Mouse (Mus musculus) intestine, embryonic 14.5 days (tissue): ENCODE measurements around the gene Emp3. TPM values are rescaled to one million over a fixed set of nuclear protein-coding genes. Genes with fewer than 3 reads are reported as not detected.
"Not testable (repeated sequence)": the region's sequence is repeated elsewhere in the genome, so short reads cannot be mapped to it uniquely, and the experiment has no call there.

Experiments used
- ATAC-seq: fragments of 200-750 bp; cut with Nextera tagmentation; replicated peaks from 2 replicates; pipeline ENCODE4 v1.8.0; 2017; ENCODE audit warnings: low read depth, moderate number of reproducible peaks, moderate TSS enrichment, moderate library complexity; ENCODE audit not compliant: low FRiP score, low TSS enrichment
- DNase-seq: peaks from one replicate; pipeline ENCODE4 v3.0.0-alpha.2; 2018; ENCODE audit warnings: low spot score
- H3K27ac ChIP-seq: fragments of 300-500 bp; sonication (generic); 2 replicates; pipeline ENCODE4 v1.5.1; 2014; ENCODE audit warnings: low read depth, mild to moderate bottlenecking, control low read depth
- H3K27me3 ChIP-seq: fragments of 300-500 bp; sonication (generic); replicated peaks from 2 replicates; pipeline ENCODE4 v1.6.1; 2014; ENCODE audit warnings: low read length, control low read depth; ENCODE audit not compliant: control insufficient read depth, insufficient read depth
- H3K36me3 ChIP-seq: fragments of 300-500 bp; sonication (generic); 2 replicates; pipeline ENCODE4 v1.6.1; 2014; ENCODE audit warnings: low read length, control low read depth; ENCODE audit not compliant: control insufficient read depth, insufficient read depth
- H3K4me1 ChIP-seq: fragments of 300-500 bp; sonication (generic); replicated peaks from 2 replicates; pipeline ENCODE4 v1.6.1; 2014; ENCODE audit warnings: low read length, control low read depth, mixed read lengths; ENCODE audit not compliant: control insufficient read depth, insufficient read depth
- H3K4me2 ChIP-seq: fragments of 300-500 bp; sonication (generic); 2 replicates; pipeline ENCODE4 v1.6.1; 2014; ENCODE audit warnings: low read length
- H3K4me3 ChIP-seq: fragments of 300-500 bp; sonication (generic); 2 replicates; pipeline ENCODE4 v1.5.1; 2014; ENCODE audit warnings: low read depth, low read length, control low read depth, mixed read lengths
- H3K9ac ChIP-seq: fragments of 300-500 bp; sonication (generic); 2 replicates; pipeline ENCODE4 v1.6.1; 2014; ENCODE audit warnings: mild to moderate bottlenecking, low read length
- H3K9me3 ChIP-seq: fragments of 300-500 bp; sonication (generic); 2 replicates; pipeline ENCODE4 v1.6.1; 2016; ENCODE audit warnings: low read length, control low read depth; ENCODE audit not compliant: control insufficient read depth
- WGBS: fragments of 180-500 bp; shearing (Covaris S2); extraction: QIAGEN DNeasy Blood & Tissue Kit; methylation state at CpG from one replicate; pipeline ENCODE4 v1.1.7; 2014; 5-methylcytosine and 5-hydroxymethylcytosine counted together
- polyA plus RNA-seq: library from polyadenylated mRNA; unstranded; fragments of >200 nt; fragmentation: Nextera tagmentation; extraction: Ambion mirVana; gene quantifications from 2 replicates; pipeline ENCODE4 v1.2.1, GENCODE M21; 2014

Gene Emp3
- polyA plus RNA-seq, 1 experiment from 2014 or later: 204 TPM

GRCm38 (mm10) chr7:45887246-45887645 is 34.0 kb downstream of the Emp3 start:
- DNase-seq (no peak), ATAC-seq (no peak)
- Histone ChIP-seq H3K9me3 (no peaks in the 10 kb centered on the region), H3K36me3 (peaks cover 33% of the 10 kb centered on the region), H3K4me3 (no peak overlapping the region), H3K4me1 (no peaks in the 10 kb centered on the region), H3K9ac (no peak overlapping the region), H3K4me2 (no peak overlapping the region), H3K27ac (no peak overlapping the region), H3K27me3 (no peaks in the 10 kb centered on the region)
- WGBS: 39% methylated on average over 3 of the region's 3 CpGs

DNA sequence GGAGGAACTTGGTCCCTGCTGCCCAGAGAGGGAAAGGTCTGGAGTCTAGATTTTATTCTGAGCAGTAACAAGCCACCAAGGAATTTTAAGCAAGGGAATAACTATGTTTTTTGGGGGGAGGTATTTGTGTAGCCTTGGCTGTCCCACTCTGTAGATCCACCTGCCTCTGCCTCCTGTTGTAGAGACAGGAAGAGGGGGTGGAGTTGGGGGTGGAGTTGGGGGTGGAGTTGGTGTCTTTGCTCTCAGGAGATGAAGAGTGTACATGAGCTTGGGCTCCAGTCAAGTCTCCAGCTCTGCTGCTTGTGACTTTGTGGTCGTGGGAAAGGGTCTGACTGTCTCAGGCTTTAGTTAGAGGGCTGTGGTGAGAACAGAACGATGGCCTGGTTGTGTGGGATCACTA is 40.2 kb downstream of the Emp3 start:
- ATAC-seq (no peak), DNase-seq (no peak)
- Histone ChIP-seq H3K27me3 (no peaks in the 10 kb centered on the region), H3K4me3 (no peak overlapping the region), H3K36me3 (peaks cover 92% of the 10 kb centered on the region), H3K27ac (no peak overlapping the region), H3K9ac (no peak overlapping the region), H3K4me1 (no peaks in the 10 kb centered on the region), H3K4me2 (no peak overlapping the region), H3K9me3 (0 out of 2 replicates have a peak, but pooled peaks cover 2% of the 10 kb centered on the region)
- WGBS: 92% methylated on average over 2 of the region's 2 CpGs

DNA sequence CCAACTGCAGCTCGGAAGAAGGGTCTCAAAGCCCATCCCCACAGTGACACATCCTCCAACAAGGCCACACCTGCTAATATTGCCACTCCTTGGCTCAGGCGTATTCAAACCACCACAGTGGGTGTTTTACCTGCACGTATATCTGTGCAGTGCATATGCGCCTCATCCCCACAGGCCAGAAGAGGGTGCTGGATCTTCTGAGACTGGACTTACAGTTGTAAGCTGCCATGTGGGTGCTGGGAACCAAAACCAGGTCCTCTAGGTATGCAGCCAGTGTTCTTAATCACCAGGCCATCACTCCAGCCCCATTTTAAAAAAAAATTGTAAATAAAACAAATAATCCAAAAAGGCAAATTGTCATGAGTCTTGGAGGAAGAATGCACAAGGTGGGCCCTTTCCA is 40.7 kb downstream of the Emp3 start:
- DNase-seq: no peak
- H3K4me1 ChIP-seq: no peaks in the 10 kb centered on the region
- 0 out of 2 replicates have a peak, but pooled peaks cover 2% of the 10 kb centered on the region for H3K9me3 ChIP-seq
- no peaks in the 10 kb centered on the region for H3K27me3 ChIP-seq
- H3K36me3 ChIP-seq: peaks cover 96% of the 10 kb centered on the region
- H3K9ac ChIP-seq: no peak overlapping the region
- no peak for ATAC-seq
- no peak overlapping the region for H3K4me3 ChIP-seq
- H3K27ac ChIP-seq: no peak overlapping the region
- H3K4me2 ChIP-seq: no peak overlapping the region
- WGBS: 94% methylated on average over 4 of the region's 4 CpGs

DNA sequence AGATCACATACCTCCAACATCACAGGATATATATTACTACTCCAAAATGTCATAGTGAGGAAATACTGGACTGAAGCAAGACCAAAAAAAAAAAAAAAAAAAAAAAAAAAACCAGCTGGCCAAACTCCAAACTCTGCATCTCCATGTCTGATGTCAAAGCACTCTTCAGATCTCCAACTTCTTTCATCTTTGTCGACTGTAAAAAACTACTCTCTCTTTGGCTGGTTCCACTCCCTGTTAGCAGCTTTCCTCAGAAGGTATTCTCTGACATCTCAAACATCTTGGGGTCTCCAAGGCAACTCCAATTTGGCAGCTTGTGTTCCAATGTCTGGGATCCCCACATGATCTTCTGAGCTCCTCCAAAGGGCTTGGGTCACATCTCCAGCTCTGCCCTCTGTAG is 42.9 kb downstream of the Emp3 start, which contains the start of gene Grin2d:
Gene Grin2d (minus strand): TSS at position 101 of the 400 bp plus-strand sequence.
- ATAC-seq: not testable (repeated sequence)
- WGBS: 93% methylated on average over 1 of the region's 1 CpGs

GRCm38 (mm10) chr7:45876895-45877294 is 44.3 kb downstream of the Emp3 start:
- H3K9me3 ChIP-seq: 0 out of 2 replicates have a peak, but pooled peaks cover 2% of the 10 kb centered on the region
- 93% methylated on average over 7 of the region's 7 CpGs for WGBS
- no peak overlapping the region for H3K9ac ChIP-seq
- H3K4me3 ChIP-seq: no peak overlapping the region
- peaks cover 11% of the 10 kb centered on the region for H3K4me1 ChIP-seq
- H3K4me2 ChIP-seq: no peak overlapping the region
- DNase-seq (no peak), ATAC-seq (no peak)
- no peak overlapping the region for H3K27ac ChIP-seq
- no peaks in the 10 kb centered on the region for H3K27me3 ChIP-seq
- H3K36me3 ChIP-seq: peaks cover 70% of the 10 kb centered on the region

More for the DNA sequence above, 42.9 kb downstream of the Emp3 start, which contains the start of gene Grin2d:
- not testable (repeated sequence) for DNase-seq, H3K4me2 ChIP-seq, H3K27ac ChIP-seq, H3K4me3 ChIP-seq, H3K9me3 ChIP-seq, H3K9ac ChIP-seq, H3K27me3 ChIP-seq
- H3K4me1 ChIP-seq: peaks cover 11% of the 10 kb centered on the region
- H3K36me3 ChIP-seq: peaks cover 83% of the 10 kb centered on the region

GRCm38 (mm10) chr7:45873061-45873947 is 47.9 kb downstream of the Emp3 start:
- 2% methylated on average over 28 of the region's 28 CpGs for WGBS
- peaks cover 36% of the 10 kb centered on the region for H3K36me3 ChIP-seq
- H3K27me3 ChIP-seq: peaks cover 34% of the 10 kb centered on the region
- DNase-seq (peak; percentile 79), ATAC-seq (peak; percentile 57)
- H3K9me3 ChIP-seq: no peaks in the 10 kb centered on the region
- peak overlapping the region; percentile 82 for H3K9ac ChIP-seq
- H3K4me3 ChIP-seq: peak overlapping the region; percentile 75
- peak overlapping the region; percentile 81 for H3K27ac ChIP-seq
- peak overlapping the region; percentile 92 for H3K4me2 ChIP-seq
- peaks cover 27% of the 10 kb centered on the region for H3K4me1 ChIP-seq

DNA sequence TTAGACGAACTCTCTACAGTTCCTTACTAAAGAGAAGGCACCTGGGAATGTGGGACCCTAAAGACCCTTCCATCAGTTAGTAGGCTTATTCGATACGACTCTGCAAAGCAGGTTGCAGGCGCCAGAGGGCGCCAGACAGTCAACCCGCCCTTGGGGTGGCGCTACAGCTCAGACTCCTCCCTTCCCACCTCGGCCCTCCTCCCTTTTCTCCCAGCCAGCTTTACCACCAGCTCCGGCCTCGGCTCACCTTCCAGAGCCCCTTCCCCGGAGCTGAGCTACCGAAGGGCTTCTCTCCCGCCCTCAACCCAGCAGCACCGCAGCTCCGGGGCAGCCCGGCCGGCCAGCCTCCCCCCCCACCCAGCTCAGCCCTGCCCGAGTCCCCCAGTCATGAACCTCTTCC is 48.6 kb downstream of the Emp3 start, which contains the start of gene Kdelr1:
Gene Kdelr1 (plus strand): TSS at position 149 of the 400 bp plus-strand sequence.
- Histone ChIP-seq H3K27ac (peak within 1 kb of the TSS; percentile 81), H3K9me3 (no peaks in the 10 kb centered on the region), H3K27me3 (peaks cover 39% of the 10 kb centered on the region), H3K36me3 (peaks cover 31% of the 10 kb centered on the region), H3K4me3 (peak within 1 kb of the TSS; percentile 75), H3K4me2 (peak within 1 kb of the TSS; percentile 92), H3K9ac (peak within 1 kb of the TSS; percentile 82), H3K4me1 (peaks cover 34% of the 10 kb centered on the region)
- ATAC-seq (peak; percentile 71), DNase-seq (peak; percentile 94)
- under 1% methylated on average over 18 of the region's 18 CpGs for WGBS

GRCm38 (mm10) chr7:45870282-45871058 is 50.7 kb downstream of the Emp3 start:
- Histone ChIP-seq H3K36me3 (peaks cover 9% of the 10 kb centered on the region), H3K4me2 (peak overlapping the region; percentile 42), H3K27me3 (peaks cover 45% of the 10 kb centered on the region), H3K9me3 (no peaks in the 10 kb centered on the region), H3K4me3 (peak overlapping the region; percentile 22), H3K9ac (peak overlapping the region; percentile 14), H3K27ac (no peak overlapping the region), H3K4me1 (peaks cover 44% of the 10 kb centered on the region)
- WGBS: 3% methylated on average over 30 of the region's 30 CpGs
- ATAC-seq: no peak
- no peak for DNase-seq
